Mouse (Mus musculus) midbrain, embryonic 15.5 days (tissue): ENCODE results near the gene Reg4. TPM values are rescaled to one million over a fixed set of nuclear protein-coding genes. Genes with fewer than 3 reads are reported as not detected.

Experiments used
- ATAC-seq: fragments of 200-750 bp; cut with Nextera tagmentation; replicated peaks from 2 replicates; pipeline ENCODE4 v1.8.0; 2017; ENCODE audit warnings: moderate TSS enrichment
- H3K27ac ChIP-seq: fragments of 300-500 bp; sonication (generic); 2 replicates; pipeline ENCODE4 v1.5.1; 2015; ENCODE audit warnings: mild to moderate bottlenecking, inconsistent platforms
- H3K27me3 ChIP-seq: fragments of 300-500 bp; sonication (generic); replicated peaks from 2 replicates; pipeline ENCODE4 v1.6.1; 2015; ENCODE audit warnings: inconsistent platforms
- H3K36me3 ChIP-seq: fragments of 300-500 bp; sonication (generic); replicated peaks from 2 replicates; pipeline ENCODE4 v1.6.1; 2015; ENCODE audit warnings: inconsistent platforms
- H3K4me1 ChIP-seq: fragments of 300-500 bp; sonication (generic); 2 replicates; pipeline ENCODE4 v1.6.1; 2015; ENCODE audit warnings: inconsistent platforms
- H3K4me2 ChIP-seq: fragments of 300-500 bp; sonication (generic); 2 replicates; pipeline ENCODE4 v1.6.1; 2015; ENCODE audit warnings: inconsistent platforms, mild to moderate bottlenecking, moderate library complexity
- H3K4me3 ChIP-seq: fragments of 300-500 bp; sonication (generic); 2 replicates; pipeline ENCODE4 v1.5.1; 2015; ENCODE audit warnings: mild to moderate bottlenecking, inconsistent platforms
- H3K9ac ChIP-seq: fragments of 300-500 bp; sonication (generic); 2 replicates; pipeline ENCODE4 v1.6.1; 2015; ENCODE audit warnings: mild to moderate bottlenecking, inconsistent platforms
- H3K9me3 ChIP-seq: fragments of 300-500 bp; sonication (generic); 2 replicates; pipeline ENCODE4 v1.6.1; 2016; ENCODE audit warnings: inconsistent platforms
- whole genome bisulfite sequencing: fragments of 180-500 bp; shearing (Covaris S2); methylation state at CpG from one replicate; pipeline ENCODE4 v1.1.7; 2015; ENCODE audit warnings: mixed read lengths; 5-methylcytosine and 5-hydroxymethylcytosine counted together
- polyA plus RNA-seq: library from polyadenylated mRNA; unstranded; fragments of >200 nt; fragmentation: Nextera tagmentation; extraction: Ambion mirVana; gene quantifications from 2 replicates; pipeline ENCODE4 v1.2.1, GENCODE M21; 2015

Gene Reg4
- polyA plus RNA-seq, 1 experiment from 2014 or later = not detected

GRCm38 (mm10) chr3:98242458-98243037 is 20.6 kb downstream of the Reg4 start:
- Histone ChIP-seq H3K27me3 (no peaks in the 10 kb centered on the region), H3K27ac (no peak overlapping the region), H3K9me3 (no peaks in the 10 kb centered on the region), H3K36me3 (no peaks in the 10 kb centered on the region), H3K9ac (no peak overlapping the region), H3K4me1 (peaks cover 11% of the 10 kb centered on the region), H3K4me3 (no peak overlapping the region), H3K4me2 (no peak overlapping the region)
- no peak for ATAC-seq
- WGBS = 71% methylated on average over 8 of the region's 8 CpGs

GRCm38 (mm10) chr3:98245892-98246291 is 23.9 kb downstream of the Reg4 start:
- Histone ChIP-seq H3K27ac (no peak overlapping the region), H3K27me3 (no peaks in the 10 kb centered on the region), H3K4me3 (no peak overlapping the region), H3K36me3 (no peaks in the 10 kb centered on the region), H3K4me1 (peaks cover 11% of the 10 kb centered on the region), H3K9ac (no peak overlapping the region), H3K4me2 (no peak overlapping the region), H3K9me3 (no peaks in the 10 kb centered on the region)
- WGBS = 11% methylated on average over 8 of the region's 8 CpGs
- no peak for ATAC-seq

GRCm38 (mm10) chr3:98246985-98247751 is 25.2 kb downstream of the Reg4 start:
- Histone ChIP-seq H3K27ac (no peak overlapping the region), H3K9ac (no peak overlapping the region), H3K9me3 (no peaks in the 10 kb centered on the region), H3K27me3 (no peaks in the 10 kb centered on the region), H3K36me3 (no peaks in the 10 kb centered on the region), H3K4me3 (no peak overlapping the region), H3K4me2 (no peak overlapping the region; the same call in 1 of the 2 replicates), H3K4me1 (peaks cover 11% of the 10 kb centered on the region)
- WGBS = 31% methylated on average over 7 of the region's 7 CpGs
- ATAC-seq = 0 out of 2 replicates have a peak, but pooled peaks have one; percentile 33

GRCm38 (mm10) chr3:98249378-98249777 is 27.4 kb downstream of the Reg4 start:
- H3K9me3 ChIP-seq = no peaks in the 10 kb centered on the region
- ATAC-seq = no peak
- 95% methylated on average over 2 of the region's 2 CpGs for WGBS
- no peak overlapping the region for H3K9ac ChIP-seq
- no peaks in the 10 kb centered on the region for H3K36me3 ChIP-seq
- peaks cover 11% of the 10 kb centered on the region for H3K4me1 ChIP-seq
- H3K4me2 ChIP-seq = no peak overlapping the region
- H3K4me3 ChIP-seq = no peak overlapping the region
- no peaks in the 10 kb centered on the region for H3K27me3 ChIP-seq
- no peak overlapping the region for H3K27ac ChIP-seq

GRCm38 (mm10) chr3:98249833-98250448 is 28.0 kb downstream of the Reg4 start:
- ATAC-seq = no peak
- Histone ChIP-seq H3K9me3 (no peaks in the 10 kb centered on the region), H3K27me3 (no peaks in the 10 kb centered on the region), H3K27ac (no peak overlapping the region), H3K36me3 (no peaks in the 10 kb centered on the region), H3K4me3 (no peak overlapping the region), H3K9ac (no peak overlapping the region), H3K4me2 (no peak overlapping the region), H3K4me1 (peaks cover 11% of the 10 kb centered on the region)
- WGBS = 79% methylated on average over 11 of the region's 11 CpGs

- no peaks in the 10 kb centered on the region for H3K9me3 ChIP-seq
- no peak for ATAC-seq
- no peaks in the 10 kb centered on the region for H3K27me3 ChIP-seq
- WGBS = 98% methylated on average over 2 of the region's 3 CpGs
- H3K4me1 ChIP-seq = no peaks in the 10 kb centered on the region
- H3K4me3 ChIP-seq = no peak overlapping the region
- no peak overlapping the region for H3K4me2 ChIP-seq
- no peak overlapping the region for H3K9ac ChIP-seq
- no peaks in the 10 kb centered on the region for H3K36me3 ChIP-seq
- H3K27ac ChIP-seq = no peak overlapping the region
These were observed 32.1 kb downstream of the Reg4 start for GRCm38 (mm10) chr3:98254059-98254458.

- H3K27me3 ChIP-seq = no peaks in the 10 kb centered on the region
- no peak overlapping the region for H3K27ac ChIP-seq
- no peak overlapping the region for H3K4me3 ChIP-seq
- H3K9me3 ChIP-seq = no peaks in the 10 kb centered on the region
- no peak for ATAC-seq
- no peak overlapping the region for H3K9ac ChIP-seq
- H3K36me3 ChIP-seq = no peaks in the 10 kb centered on the region
- no peak overlapping the region for H3K4me2 ChIP-seq
- no peaks in the 10 kb centered on the region for H3K4me1 ChIP-seq
- 88% methylated on average over 8 of the region's 8 CpGs for WGBS
These were observed 33.0 kb downstream of the Reg4 start for GRCm38 (mm10) chr3:98254656-98255583.

GRCm38 (mm10) chr3:98258723-98259122 is 36.8 kb downstream of the Reg4 start:
- H3K9me3 ChIP-seq = no peaks in the 10 kb centered on the region
- H3K4me1 ChIP-seq = no peaks in the 10 kb centered on the region
- WGBS = 87% methylated on average over 4 of the region's 4 CpGs
- no peak overlapping the region for H3K27ac ChIP-seq
- no peak overlapping the region for H3K4me2 ChIP-seq
- ATAC-seq = no peak
- no peaks in the 10 kb centered on the region for H3K27me3 ChIP-seq
- H3K4me3 ChIP-seq = no peak overlapping the region
- no peak overlapping the region for H3K9ac ChIP-seq
- no peaks in the 10 kb centered on the region for H3K36me3 ChIP-seq

GRCm38 (mm10) chr3:98259271-98259751 is 37.4 kb downstream of the Reg4 start:
- no peak for ATAC-seq
- no peak overlapping the region for H3K27ac ChIP-seq
- no peaks in the 10 kb centered on the region for H3K4me1 ChIP-seq
- WGBS = 89% methylated on average over 5 of the region's 5 CpGs
- H3K4me2 ChIP-seq = no peak overlapping the region
- H3K36me3 ChIP-seq = no peaks in the 10 kb centered on the region
- no peaks in the 10 kb centered on the region for H3K27me3 ChIP-seq
- no peaks in the 10 kb centered on the region for H3K9me3 ChIP-seq
- H3K4me3 ChIP-seq = no peak overlapping the region
- no peak overlapping the region for H3K9ac ChIP-seq

GRCm38 (mm10) chr3:98260534-98260933 is 38.6 kb downstream of the Reg4 start:
- 86% methylated on average over 3 of the region's 3 CpGs for WGBS
- Histone ChIP-seq H3K9ac (no peak overlapping the region), H3K36me3 (no peaks in the 10 kb centered on the region), H3K27me3 (no peaks in the 10 kb centered on the region), H3K4me2 (no peak overlapping the region), H3K9me3 (no peaks in the 10 kb centered on the region), H3K27ac (no peak overlapping the region), H3K4me1 (no peaks in the 10 kb centered on the region), H3K4me3 (no peak overlapping the region)
- no peak for ATAC-seq

GRCm38 (mm10) chr3:98261415-98261814 is 39.5 kb downstream of the Reg4 start:
- no peaks in the 10 kb centered on the region for H3K9me3 ChIP-seq
- H3K27ac ChIP-seq = no peak overlapping the region
- no peak overlapping the region for H3K9ac ChIP-seq
- no peak overlapping the region for H3K4me3 ChIP-seq
- H3K4me1 ChIP-seq = no peaks in the 10 kb centered on the region
- H3K4me2 ChIP-seq = no peak overlapping the region
- no peak for ATAC-seq
- H3K27me3 ChIP-seq = no peaks in the 10 kb centered on the region
- no peaks in the 10 kb centered on the region for H3K36me3 ChIP-seq
- WGBS = 94% methylated on average over 4 of the region's 4 CpGs

GRCm38 (mm10) chr3:98262133-98262532 is 40.2 kb downstream of the Reg4 start:
- Histone ChIP-seq H3K9ac (no peak overlapping the region), H3K27me3 (no peaks in the 10 kb centered on the region), H3K27ac (no peak overlapping the region), H3K9me3 (no peaks in the 10 kb centered on the region), H3K36me3 (no peaks in the 10 kb centered on the region), H3K4me3 (no peak overlapping the region), H3K4me2 (no peak overlapping the region), H3K4me1 (peaks cover 4% of the 10 kb centered on the region; the same call in 1 of the 2 replicates)
- no peak for ATAC-seq
- WGBS = 94% methylated on average over 2 of the region's 2 CpGs
